ENCODE assay signal across 8 mouse cellular contexts in genomic region chr2:157432476-157432875, GRCm38 (mm10). TPM values are rescaled to one million over a fixed set of nuclear protein-coding genes. Genes with fewer than 3 reads are reported as not detected.
DNase-seq lines count a peak whose midpoint lies in the region; ATAC-seq and TF ChIP-seq lines count a peak whose summit lies in the region.

No protein-coding gene starts in this region.

- H3K27ac ChIP-seq in lung, embryonic 14.5 days (ENCODE audit: low read depth), result peak overlapping the region; percentile 93
- peak overlapping the region; percentile 5 for H3K27ac ChIP-seq in hindbrain, embryonic 16.5 days (ENCODE audit: low read depth, low read length)
- H3K27ac ChIP-seq in neural tube, embryonic 13.5 days (replicated peaks), result peak overlapping the region; percentile 76

- no peak overlapping the region; the same call in 1 of the 2 replicates for H3K9ac ChIP-seq in lung, embryonic 14.5 days
- no peak overlapping the region for H3K9ac ChIP-seq in hindbrain, embryonic 16.5 days (ENCODE audit: low read depth, low read length)
- H3K9ac ChIP-seq in neural tube, embryonic 13.5 days, result 0 out of 2 replicates have a peak overlapping the region, but pooled peaks have one; percentile 54

- no peaks in the 10 kb centered on the region for H3K9me3 ChIP-seq in lung, embryonic 14.5 days (ENCODE audit: low read depth, low read length)
- H3K9me3 ChIP-seq in hindbrain, embryonic 16.5 days (ENCODE audit: control insufficient read depth, low read length), result no peaks in the 10 kb centered on the region
- no peaks in the 10 kb centered on the region for H3K9me3 ChIP-seq in neural tube, embryonic 13.5 days

- 57% methylated on average over 9 of the region's 9 CpGs for WGBS in lung, embryonic 14.5 days
- 47% methylated on average over 9 of the region's 9 CpGs for whole genome bisulfite sequencing in hindbrain, embryonic 16.5 days
- WGBS in neural tube, embryonic 13.5 days, result 52% methylated on average over 9 of the region's 9 CpGs

- TF ChIP-seq CTCF in lung, embryonic 14.5 days (IDR thresholded peaks at IDR 0.05; ENCODE audit: low read depth), result no peak

- ATAC-seq in lung, embryonic 14.5 days (ENCODE audit: insufficient read depth), result no peak
- ATAC-seq in hindbrain, embryonic 16.5 days, result peak; percentile 65
- ATAC-seq in neural tube, embryonic 13.5 days (ENCODE audit: low read depth), result peak; percentile 59; the same call in 1 of the 2 replicates

- no peak overlapping the region for H3K4me2 ChIP-seq in lung, embryonic 14.5 days
- H3K4me2 ChIP-seq in hindbrain, embryonic 16.5 days (ENCODE audit: low read length), result no peak overlapping the region
- no peak overlapping the region for H3K4me2 ChIP-seq in neural tube, embryonic 13.5 days

- H3K4me1 ChIP-seq in lung, embryonic 14.5 days (ENCODE audit: insufficient read depth), result peaks cover 18% of the 10 kb centered on the region; the same call in 1 of the 2 replicates
- H3K4me1 ChIP-seq in hindbrain, embryonic 16.5 days (ENCODE audit: control insufficient read depth, insufficient read depth, low read depth, low read length), result peaks cover 60% of the 10 kb centered on the region
- peaks cover 84% of the 10 kb centered on the region for H3K4me1 ChIP-seq in neural tube, embryonic 13.5 days (replicated peaks)

- no peak overlapping the region for H3K4me3 ChIP-seq in lung, embryonic 14.5 days (ENCODE audit: low read depth, low read length)
- H3K4me3 ChIP-seq in hindbrain, embryonic 16.5 days (ENCODE audit: low read length), result no peak overlapping the region
- H3K4me3 ChIP-seq in neural tube, embryonic 13.5 days, result no peak overlapping the region

- no peaks in the 10 kb centered on the region for H3K27me3 ChIP-seq in lung, embryonic 14.5 days (ENCODE audit: insufficient read depth, low read length)
- no peaks in the 10 kb centered on the region for H3K27me3 ChIP-seq in hindbrain, embryonic 16.5 days (replicated peaks; ENCODE audit: control insufficient read depth, insufficient read depth, low read length)
- no peaks in the 10 kb centered on the region for H3K27me3 ChIP-seq in neural tube, embryonic 13.5 days

- DNase-seq in adrenal gland, postnatal 10 days, result peak; percentile 67
- DNase-seq in adrenal gland, adult 18-20 months (ENCODE audit: low spot score in 2 of 2), result no peak
- DNase-seq in lung, embryonic 14.5 days, result peak; percentile 66
- no peak for DNase-seq in lung, postnatal 36 days
- no peak for DNase-seq in c-Kit-positive CD71-positive TER-119-positive erythroid progenitor cells, embryonic 14.5 days (ENCODE audit: low spot score)
- no peak for DNase-seq in gastrocnemius, postnatal 4 days (ENCODE audit: low spot score in 2 of 2)

- H3K36me3 ChIP-seq in lung, embryonic 14.5 days (ENCODE audit: insufficient read depth), result peaks cover 49% of the 10 kb centered on the region
- 0 out of 2 replicates have a peak, but pooled peaks cover 3% of the 10 kb centered on the region for H3K36me3 ChIP-seq in hindbrain, embryonic 16.5 days (ENCODE audit: control insufficient read depth, insufficient read depth, low read length)
- peaks cover 40% of the 10 kb centered on the region for H3K36me3 ChIP-seq in neural tube, embryonic 13.5 days

RNA-seq across cellular contexts. Expression of gene Src, which starts 14.2 kb away (rescaled TPM):
- 10 to 100 TPM; 18.9 to 21.8 TPM for total RNA-seq in adrenal gland, postnatal 10 days (2021)
- total RNA-seq in adrenal gland, adult 18-20 months (2021), result 10 to 100 TPM; 11.8 to 13.8 TPM
- polyA plus RNA-seq in lung, embryonic 14.5 days (2014; fragmentation: Nextera tagmentation; extraction: Ambion mirVana), result 16.4 and 18.9 TPM in 2 replicates
- 26.5 and 29.9 TPM in 2 replicates for polyA plus RNA-seq in hindbrain, embryonic 16.5 days (2015; fragmentation: Nextera tagmentation; extraction: Ambion mirVana)
- polyA plus RNA-seq in neural tube, embryonic 13.5 days (2015; fragmentation: Nextera tagmentation; extraction: Ambion mirVana), result 32.0 and 32.5 TPM in 2 replicates
- total RNA-seq in gastrocnemius, postnatal 4 days (2021), result 10 to 100 TPM; 13.3 to 13.6 TPM

Comparison
In these comparisons a context has a peak if more than half of its experiments do, and no peak if none do; other contexts are left out.
1. DNase-seq: peak in adrenal gland, postnatal 10 days (single experiment) and lung, embryonic 14.5 days (single experiment); none in adrenal gland, adult 18-20 months (0 of 2), lung, postnatal 36 days (single experiment), c-Kit-positive CD71-positive TER-119-positive erythroid progenitor cells, embryonic 14.5 days (single experiment) and gastrocnemius, postnatal 4 days (0 of 2).
2. H3K27ac ChIP-seq: peak in every context shown above with its lines; median percentile 93 in lung, embryonic 14.5 days; 76 in neural tube, embryonic 13.5 days; 5 in hindbrain, embryonic 16.5 days.